Mouse (Mus musculus) heart, embryonic 14.5 days (tissue): Measurements from ENCODE around the gene Usp5. TPM values are rescaled to one million over a fixed set of nuclear protein-coding genes. Genes with fewer than 3 reads are reported as not detected.
"Not testable (repeated sequence)": the region's sequence is repeated elsewhere in the genome, so short reads cannot be mapped to it uniquely, and the experiment has no call there.

Experiments
- ATAC-seq: fragments of 200-750 bp; cut with Nextera tagmentation; 2 replicates; pipeline ENCODE4 v1.8.0; 2017; ENCODE audit warnings: low read depth, moderate TSS enrichment; ENCODE audit not compliant: insufficient number of reproducible peaks, insufficient read depth, low FRiP score
- H3K27ac ChIP-seq, 2 experiments: fragments of 200-500 bp in 1 of 2; fragments of 300-500 bp in 1 of 2; sonication (generic) in 1 of 2; replicated peaks in 1 of 2; 2 replicates each; pipeline ENCODE4 v1.5.1; 2012 to 2014; ENCODE audit warnings: low read depth in 2 of 2, low read length in 2 of 2, control low read depth in 1 of 2, mild to moderate bottlenecking in 1 of 2, mixed read lengths in 1 of 2; ENCODE audit not compliant: control insufficient read depth in 1 of 2, insufficient read depth in 1 of 2
- H3K27me3 ChIP-seq: fragments of 300-500 bp; sonication (generic); 2 replicates; pipeline ENCODE4 v1.6.1; 2014; ENCODE audit warnings: mild to moderate bottlenecking, low read length, control low read depth; ENCODE audit not compliant: control insufficient read depth, insufficient read depth
- H3K36me3 ChIP-seq: fragments of 300-500 bp; sonication (generic); 2 replicates; pipeline ENCODE4 v1.6.1; 2014; ENCODE audit warnings: mild to moderate bottlenecking, control low read depth, low read length, mixed read lengths; ENCODE audit not compliant: control insufficient read depth, insufficient read depth
- H3K4me1 ChIP-seq, 2 experiments: fragments of 200-500 bp in 1 of 2; fragments of 300-500 bp in 1 of 2; sonication (generic) in 1 of 2; 2 replicates each; pipeline ENCODE4 v1.6.1; 2012 to 2014; ENCODE audit warnings: low read length in 2 of 2, control low read depth in 1 of 2, mixed read lengths in 1 of 2; ENCODE audit not compliant: control insufficient read depth in 2 of 2, insufficient read depth in 2 of 2
- H3K4me2 ChIP-seq: fragments of 300-500 bp; sonication (generic); 2 replicates; pipeline ENCODE4 v1.6.1; 2014; ENCODE audit warnings: mild to moderate bottlenecking, low read length
- H3K4me3 ChIP-seq, 2 experiments: fragments of 200-500 bp in 1 of 2; fragments of 300-500 bp in 1 of 2; sonication (generic) in 1 of 2; 2 replicates each; pipeline ENCODE4 v1.5.1; 2012 to 2014; ENCODE audit warnings: low read length in 2 of 2, mild to moderate bottlenecking in 2 of 2, control low read depth in 1 of 2, low read depth in 1 of 2, moderate library complexity in 1 of 2; ENCODE audit not compliant: control insufficient read depth in 1 of 2, insufficient read depth in 1 of 2
- H3K9ac ChIP-seq: fragments of 300-500 bp; sonication (generic); 2 replicates; pipeline ENCODE4 v1.6.1; 2014; ENCODE audit warnings: mild to moderate bottlenecking, low read length
- H3K9me3 ChIP-seq: fragments of 300-500 bp; sonication (generic); 2 replicates; pipeline ENCODE4 v1.6.1; 2016; ENCODE audit warnings: low read length, control low read depth; ENCODE audit not compliant: control insufficient read depth
- WGBS: fragments of 180-500 bp; shearing (Covaris S2); extraction: QIAGEN DNeasy Blood & Tissue Kit; methylation state at CpG from one replicate; pipeline ENCODE4 v1.1.7; 2014; 5-methylcytosine and 5-hydroxymethylcytosine counted together
- polyA plus RNA-seq: library from polyadenylated mRNA; unstranded; fragments of >200 nt; fragmentation: Nextera tagmentation; extraction: Ambion mirVana; gene quantifications from 2 replicates; pipeline ENCODE4 v1.2.1, GENCODE M21; 2014

Gene Usp5
- polyA plus RNA-seq, 1 experiment from 2014 or later, result 85.9 TPM

DNA sequence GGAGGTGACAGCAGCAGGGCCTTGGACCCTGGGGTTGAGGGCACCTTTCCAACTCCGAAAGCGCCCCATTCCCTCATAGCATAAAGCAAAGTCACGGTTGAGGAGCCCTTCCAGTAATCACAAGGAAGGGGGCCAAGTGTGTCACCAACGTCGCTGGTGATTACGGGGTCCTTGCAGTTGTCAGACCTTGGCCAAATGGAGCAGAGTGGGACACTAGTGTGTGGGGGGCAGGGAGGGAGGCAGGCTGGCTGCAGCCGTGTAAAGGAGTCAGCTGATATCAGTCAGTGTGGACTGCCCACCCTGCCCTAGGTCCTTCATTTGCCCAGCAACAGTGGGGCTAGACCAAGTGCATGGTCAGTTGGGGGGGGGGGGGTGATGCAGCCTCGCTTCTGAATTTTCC, 14.8 kb downstream of the Usp5 start:
- Histone ChIP-seq H3K4me2 (peak overlapping the region; percentile 74), H3K27ac (peak overlapping the region; percentile 10 to 99; a peak in 2 of 4 replicates), H3K4me3 (peak overlapping the region; percentile 59 to 90), H3K27me3 (no peaks in the 10 kb centered on the region), H3K9ac (no peak overlapping the region), H3K9me3 (no peaks in the 10 kb centered on the region), H3K36me3 (peaks cover 73% of the 10 kb centered on the region), H3K4me1 (peaks cover 18 to 36% of the 10 kb centered on the region in 2 experiments)
- 26% methylated on average over 7 of the region's 8 CpGs for WGBS
- ATAC-seq, result no peak; the same call in 1 of the 2 replicates

DNA sequence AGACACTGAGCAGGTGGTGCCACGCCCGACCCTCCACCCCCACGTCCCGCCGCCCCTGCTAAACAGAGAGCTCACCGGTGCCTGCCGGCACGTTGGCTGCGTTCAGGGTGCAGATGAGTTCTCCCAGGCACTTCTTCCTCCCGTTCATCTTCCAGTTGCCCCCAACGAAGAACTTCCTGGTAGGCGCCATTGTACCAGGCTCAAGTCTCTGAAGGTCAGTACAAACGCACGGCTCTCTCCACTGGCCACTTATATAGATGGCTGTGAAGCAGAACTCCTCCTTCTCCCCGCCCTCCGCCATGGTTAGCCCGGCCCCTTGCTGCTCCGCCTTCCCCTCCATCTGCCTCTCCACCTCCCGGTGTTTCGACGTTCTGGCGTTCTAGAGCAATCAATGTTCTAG, 15.4 kb downstream of the Usp5 start, which contains the start of gene Tpi1:
Tpi1 (minus strand) TSS at position 364 of the 400 bp plus-strand sequence.
- Histone ChIP-seq H3K9me3 (no peaks in the 10 kb centered on the region), H3K36me3 (peaks cover 68% of the 10 kb centered on the region), H3K27me3 (no peaks in the 10 kb centered on the region), H3K4me2 (peak within 1 kb of the TSS; percentile 74), H3K4me3 (peak within 1 kb of the TSS; percentile 59 to 90), H3K27ac (peak within 1 kb of the TSS; percentile 95 to 99), H3K4me1 (peaks cover 18 to 36% of the 10 kb centered on the region in 2 experiments), H3K9ac (peak within 1 kb of the TSS; percentile 99)
- peak; percentile 79 for ATAC-seq
- WGBS, result 0% methylated on average over 22 of the region's 22 CpGs

DNA sequence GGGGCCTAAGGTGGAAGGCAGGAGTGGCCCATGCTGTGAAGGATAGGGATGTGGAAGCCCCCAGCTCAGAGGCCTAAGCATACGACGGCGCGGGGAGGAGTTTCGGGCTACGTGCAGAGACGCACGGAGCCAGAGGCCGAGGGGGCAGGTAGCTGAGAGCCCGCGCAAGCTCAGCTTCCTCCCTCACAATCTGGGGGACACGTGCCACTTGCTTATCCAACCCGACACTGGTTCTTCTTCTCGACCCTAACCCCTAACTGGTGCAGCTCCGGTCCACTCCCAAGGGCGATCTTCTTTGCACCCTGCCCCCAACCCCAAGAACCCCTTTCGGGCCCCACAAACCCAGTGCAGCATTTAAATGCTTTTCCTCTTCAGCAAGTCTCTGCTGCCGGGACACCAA, 15.8 kb downstream of the Usp5 start:
- Histone ChIP-seq H3K9me3 (no peaks in the 10 kb centered on the region), H3K36me3 (peaks cover 64% of the 10 kb centered on the region), H3K27me3 (no peaks in the 10 kb centered on the region), H3K4me2 (peak overlapping the region; percentile 74), H3K4me3 (peak overlapping the region; percentile 59 to 90), H3K9ac (peak overlapping the region; percentile 99), H3K27ac (peak overlapping the region; percentile 95 to 99), H3K4me1 (peaks cover 18 to 36% of the 10 kb centered on the region in 2 experiments)
- WGBS, result under 1% methylated on average over 18 of the region's 18 CpGs
- ATAC-seq, result peak; percentile 51

GRCm38 (mm10) chr6:124812848-124813247, 16.4 kb downstream of the Usp5 start:
- 13% methylated on average over 9 of the region's 9 CpGs for WGBS
- Histone ChIP-seq H3K9ac (peak overlapping the region; percentile 99), H3K9me3 (no peaks in the 10 kb centered on the region), H3K36me3 (peaks cover 58% of the 10 kb centered on the region), H3K4me2 (peak overlapping the region; percentile 74), H3K4me3 (peak overlapping the region; percentile 59 to 90), H3K4me1 (peaks cover 23 to 42% of the 10 kb centered on the region in 2 experiments), H3K27me3 (no peaks in the 10 kb centered on the region), H3K27ac (peak overlapping the region; percentile 95 to 99)
- ATAC-seq, result no peak

- no peaks in the 10 kb centered on the region for H3K27me3 ChIP-seq
- H3K4me1 ChIP-seq, result peaks cover 23 to 49% of the 10 kb centered on the region in 2 experiments
- H3K4me3 ChIP-seq, result peak overlapping the region; percentile 59 to 90
- peak overlapping the region; percentile 99 for H3K9ac ChIP-seq
- no peak for ATAC-seq
- H3K36me3 ChIP-seq, result peaks cover 48% of the 10 kb centered on the region
- peak overlapping the region; percentile 95 to 99 for H3K27ac ChIP-seq
- no peaks in the 10 kb centered on the region for H3K9me3 ChIP-seq
- 71% methylated on average over 24 of the region's 24 CpGs for WGBS
- H3K4me2 ChIP-seq, result peak overlapping the region; percentile 74
Measured at GRCm38 (mm10) chr6:124811701-124812560, 17.4 kb downstream of the Usp5 start.

DNA sequence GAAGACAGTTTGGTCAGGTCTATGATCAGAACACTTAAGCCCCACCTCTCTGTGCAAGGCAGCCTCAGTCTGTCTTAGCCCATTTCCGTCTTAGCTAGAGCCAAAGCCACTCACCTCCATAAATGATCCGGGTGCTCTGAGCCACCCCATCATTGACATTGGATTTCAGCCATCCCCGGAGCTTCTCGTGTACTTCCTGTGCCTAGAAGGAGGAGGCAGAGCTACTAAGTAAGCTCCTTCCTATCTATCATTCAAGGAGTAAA, 17.9 kb downstream of the Usp5 start:
- Histone ChIP-seq H3K9ac (no peak overlapping the region; the same call in 1 of the 2 replicates), H3K27me3 (no peaks in the 10 kb centered on the region), H3K4me3 (no peak overlapping the region), H3K27ac (0 out of 4 replicates have a peak overlapping the region, but pooled peaks of 1 of the 2 experiments have one; percentile 99), H3K9me3 (no peaks in the 10 kb centered on the region), H3K4me1 (peaks cover 23 to 51% of the 10 kb centered on the region in 2 experiments), H3K36me3 (peaks cover 42% of the 10 kb centered on the region), H3K4me2 (peak overlapping the region; percentile 74; the same call in 1 of the 2 replicates)
- no peak for ATAC-seq
- WGBS, result 54% methylated on average over 4 of the region's 4 CpGs

- WGBS, result 72% methylated on average over 11 of the region's 11 CpGs
- peaks cover 38% of the 10 kb centered on the region for H3K36me3 ChIP-seq
- H3K4me3 ChIP-seq, ATAC-seq, H3K9ac ChIP-seq, H3K27me3 ChIP-seq, H3K9me3 ChIP-seq: not testable (repeated sequence)
- H3K4me2 ChIP-seq, result peak overlapping the region; percentile 98; the same call in 1 of the 2 replicates
- peaks cover 27 to 57% of the 10 kb centered on the region in 2 experiments for H3K4me1 ChIP-seq
- H3K27ac ChIP-seq, result peak overlapping the region in 1 of 2 experiments; percentile 96; a peak in 2 of 4 replicates
Measured at GRCm38 (mm10) chr6:124810566-124811402, 18.5 kb downstream of the Usp5 start.
